Mouse (Mus musculus) limb, embryonic 15.5 days (tissue): Measurements from ENCODE around the gene Spred3. TPM values are rescaled to one million over a fixed set of nuclear protein-coding genes. Genes with fewer than 3 reads are reported as not detected.

Source experiments
- ATAC-seq: fragments of 200-750 bp; cut with Nextera tagmentation; 2 replicates; pipeline ENCODE4 v1.8.0; 2017; ENCODE audit warnings: low read depth, moderate TSS enrichment; ENCODE audit not compliant: insufficient number of reproducible peaks, low FRiP score, low TSS enrichment
- H3K27ac ChIP-seq: fragments of 300-500 bp; sonication (generic); 2 replicates; pipeline ENCODE4 v1.5.1; 2015; ENCODE audit warnings: moderate library complexity, mild to moderate bottlenecking, inconsistent platforms
- H3K27me3 ChIP-seq: fragments of 300-500 bp; sonication (generic); 2 replicates; pipeline ENCODE4 v1.6.1; 2015; ENCODE audit warnings: inconsistent platforms
- H3K36me3 ChIP-seq: fragments of 300-500 bp; sonication (generic); 2 replicates; pipeline ENCODE4 v1.6.1; 2015; ENCODE audit warnings: inconsistent platforms
- H3K4me1 ChIP-seq: fragments of 300-500 bp; sonication (generic); 2 replicates; pipeline ENCODE4 v1.6.1; 2015; ENCODE audit warnings: inconsistent platforms
- H3K4me2 ChIP-seq: fragments of 300-500 bp; sonication (generic); 2 replicates; pipeline ENCODE4 v1.6.1; 2015; ENCODE audit warnings: mild to moderate bottlenecking, inconsistent platforms
- H3K4me3 ChIP-seq: fragments of 300-500 bp; sonication (generic); 2 replicates; pipeline ENCODE4 v1.5.1; 2015; ENCODE audit warnings: mild to moderate bottlenecking, inconsistent platforms
- H3K9ac ChIP-seq: fragments of 300-500 bp; sonication (generic); 2 replicates; pipeline ENCODE4 v1.6.1; 2015; ENCODE audit warnings: inconsistent platforms
- H3K9me3 ChIP-seq: fragments of 300-500 bp; sonication (generic); 2 replicates; pipeline ENCODE4 v1.6.1; 2016; ENCODE audit warnings: inconsistent platforms
- WGBS: fragments of 180-500 bp; shearing (Covaris S2); methylation state at CpG from one replicate; pipeline ENCODE4 v1.1.7; 2015; 5-methylcytosine and 5-hydroxymethylcytosine counted together
- polyA plus RNA-seq: library from polyadenylated mRNA; unstranded; fragments of >200 nt; fragmentation: Nextera tagmentation; extraction: Ambion mirVana; gene quantifications from 2 replicates; pipeline ENCODE4 v1.2.1, GENCODE M21; 2015

Spred3 gene
- polyA plus RNA-seq, 1 experiment from 2014 or later: 3.1 TPM

- Histone ChIP-seq H3K9ac (no peak overlapping the region), H3K4me1 (peaks cover 13% of the 10 kb centered on the region), H3K4me2 (peak overlapping the region; percentile 45), H3K9me3 (no peaks in the 10 kb centered on the region), H3K27me3 (no peaks in the 10 kb centered on the region), H3K36me3 (peaks cover 20% of the 10 kb centered on the region), H3K27ac (peak overlapping the region; percentile 79; the same call in 1 of the 2 replicates), H3K4me3 (peak overlapping the region; percentile 73)
- 39% methylated on average over 5 of the region's 5 CpGs for WGBS
- ATAC-seq: no peak
These were observed 10.6 kb upstream of the Spred3 start for GRCm38 (mm10) chr7:29180854-29181236.

- WGBS: under 1% methylated on average over 62 of the region's 62 CpGs
- peak within 1 kb of the TSS; percentile 79 for H3K27ac ChIP-seq
These were observed 10.1 kb upstream of the Spred3 start, which contains the start of gene Psmd8 for GRCm38 (mm10) chr7:29180077-29180853. TSS of gene Psmd8 (minus strand) at chr7:29180701.

DNA sequence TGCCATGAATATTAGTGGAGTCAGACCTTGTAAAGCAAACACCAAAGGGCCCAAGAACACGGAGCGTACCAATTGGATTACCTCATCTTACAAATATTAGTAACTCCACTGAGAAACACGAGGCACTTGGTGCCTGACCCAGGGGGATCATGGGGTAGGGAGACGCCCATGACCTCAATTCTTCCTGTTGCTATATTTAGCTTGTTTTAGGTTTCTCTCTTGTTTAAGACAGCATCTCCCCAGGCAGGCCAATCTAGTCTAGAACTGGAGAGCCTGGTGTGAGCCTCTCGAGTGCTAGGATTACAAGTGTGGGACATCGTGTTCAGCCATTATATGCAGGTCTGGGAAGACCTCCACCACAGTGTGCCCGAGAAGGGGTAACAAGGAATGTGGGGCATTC, 9.1 kb upstream of the Spred3 start:
- H3K9ac ChIP-seq: peak overlapping the region; percentile 61; the same call in 1 of the 2 replicates
- peaks cover 6% of the 10 kb centered on the region for H3K27me3 ChIP-seq
- H3K4me3 ChIP-seq: peak overlapping the region; percentile 73
- H3K9me3 ChIP-seq: no peaks in the 10 kb centered on the region
- H3K4me1 ChIP-seq: peaks cover 13% of the 10 kb centered on the region
- peaks cover 35% of the 10 kb centered on the region for H3K36me3 ChIP-seq
- H3K4me2 ChIP-seq: peak overlapping the region; percentile 69
- H3K27ac ChIP-seq: no peak overlapping the region
- ATAC-seq: no peak
- WGBS: 34% methylated on average over 7 of the region's 7 CpGs

More at GRCm38 (mm10) chr7:29180077-29180853, 10.1 kb upstream of the Spred3 start, which contains the start of gene Psmd8:
- Histone ChIP-seq H3K4me3 (peak within 1 kb of the TSS; percentile 73), H3K9me3 (no peaks in the 10 kb centered on the region), H3K9ac (peak within 1 kb of the TSS; percentile 61), H3K4me1 (peaks cover 13% of the 10 kb centered on the region), H3K27me3 (no peaks in the 10 kb centered on the region), H3K4me2 (peak within 1 kb of the TSS; percentile 69), H3K36me3 (peaks cover 25% of the 10 kb centered on the region)
- peak; percentile 93 for ATAC-seq

- Histone ChIP-seq H3K4me2 (no peak overlapping the region), H3K4me1 (peaks cover 13% of the 10 kb centered on the region), H3K36me3 (peaks cover 47% of the 10 kb centered on the region), H3K4me3 (no peak overlapping the region), H3K9me3 (no peaks in the 10 kb centered on the region), H3K27me3 (peaks cover 17% of the 10 kb centered on the region), H3K27ac (no peak overlapping the region), H3K9ac (no peak overlapping the region)
- WGBS: 88% methylated on average over 4 of the region's 4 CpGs
- ATAC-seq: no peak
These were observed 7.9 kb upstream of the Spred3 start for GRCm38 (mm10) chr7:29178106-29178505.

- peaks cover 43% of the 10 kb centered on the region for H3K27me3 ChIP-seq
- no peak for ATAC-seq
- H3K4me3 ChIP-seq: no peak overlapping the region
- H3K27ac ChIP-seq: no peak overlapping the region
- 42% methylated on average over 32 of the region's 32 CpGs for WGBS
- H3K4me1 ChIP-seq: peaks cover 48% of the 10 kb centered on the region
- H3K9me3 ChIP-seq: no peaks in the 10 kb centered on the region
- H3K9ac ChIP-seq: no peak overlapping the region
- no peak overlapping the region for H3K4me2 ChIP-seq
- peaks cover 48% of the 10 kb centered on the region for H3K36me3 ChIP-seq
These were observed 2.3 kb upstream of the Spred3 start for GRCm38 (mm10) chr7:29172390-29173016.

DNA sequence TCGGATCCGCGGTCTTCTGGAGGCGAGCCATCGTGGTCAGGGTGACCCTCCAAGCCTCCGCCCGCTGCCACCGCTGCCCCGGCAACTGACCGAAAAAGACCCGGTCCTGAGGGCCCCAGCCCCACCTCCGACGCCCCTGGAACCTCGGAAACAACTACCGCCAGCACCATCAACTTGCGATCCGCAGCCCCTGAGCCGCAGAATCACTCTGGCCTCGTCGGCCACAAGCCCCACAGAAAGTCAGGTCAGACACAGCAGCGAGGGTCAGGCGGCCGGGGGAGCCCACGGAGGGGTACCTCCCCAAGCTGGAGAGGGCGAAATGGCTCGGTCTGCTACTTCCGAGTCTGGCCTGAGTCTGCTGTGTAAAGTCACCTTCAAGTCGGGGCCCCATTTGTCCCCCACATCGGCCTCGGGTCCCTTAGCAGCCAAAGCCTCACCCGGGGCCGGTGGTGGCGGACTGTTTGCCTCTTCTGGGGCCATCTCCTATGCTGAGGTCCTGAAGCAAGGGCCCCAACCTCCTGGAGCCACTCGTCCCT, 1.4 kb upstream of the Spred3 start:
- ATAC-seq: no peak
- H3K36me3 ChIP-seq: peaks cover 41% of the 10 kb centered on the region
- H3K27me3 ChIP-seq: peaks cover 43% of the 10 kb centered on the region
- peak overlapping the region; percentile 18 for H3K9ac ChIP-seq
- peak overlapping the region; percentile 88 for H3K4me2 ChIP-seq
- H3K4me3 ChIP-seq: peak overlapping the region; percentile 67
- no peaks in the 10 kb centered on the region for H3K9me3 ChIP-seq
- peaks cover 48% of the 10 kb centered on the region for H3K4me1 ChIP-seq
- WGBS: 9% methylated on average over 34 of the region's 34 CpGs
- H3K27ac ChIP-seq: no peak overlapping the region

- H3K36me3 ChIP-seq: peaks cover 34% of the 10 kb centered on the region
- no peaks in the 10 kb centered on the region for H3K9me3 ChIP-seq
- H3K27ac ChIP-seq: peak overlapping the region; percentile 83
- peak overlapping the region; percentile 67 for H3K4me3 ChIP-seq
- peaks cover 48% of the 10 kb centered on the region for H3K4me1 ChIP-seq
- WGBS: under 1% methylated on average over 43 of the region's 43 CpGs
- no peak for ATAC-seq
- peak overlapping the region; percentile 88 for H3K4me2 ChIP-seq
- peaks cover 43% of the 10 kb centered on the region for H3K27me3 ChIP-seq
- H3K9ac ChIP-seq: peak overlapping the region; percentile 18
These were observed 747 bp upstream of the Spred3 start for GRCm38 (mm10) chr7:29170755-29171561.

GRCm38 (mm10) chr7:29169231-29170065, 763 bp downstream of the Spred3 start:
- H3K36me3 ChIP-seq: peaks cover 24% of the 10 kb centered on the region
- peaks cover 38% of the 10 kb centered on the region for H3K27me3 ChIP-seq
- H3K9me3 ChIP-seq: no peaks in the 10 kb centered on the region
- H3K27ac ChIP-seq: peak overlapping the region; percentile 83
- H3K9ac ChIP-seq: peak overlapping the region; percentile 50
- under 1% methylated on average over 37 of the region's 39 CpGs for WGBS
- H3K4me2 ChIP-seq: peak overlapping the region; percentile 88
- peak overlapping the region; percentile 67 for H3K4me3 ChIP-seq
- H3K4me1 ChIP-seq: peaks cover 48% of the 10 kb centered on the region
- peak; percentile 85 for ATAC-seq

DNA sequence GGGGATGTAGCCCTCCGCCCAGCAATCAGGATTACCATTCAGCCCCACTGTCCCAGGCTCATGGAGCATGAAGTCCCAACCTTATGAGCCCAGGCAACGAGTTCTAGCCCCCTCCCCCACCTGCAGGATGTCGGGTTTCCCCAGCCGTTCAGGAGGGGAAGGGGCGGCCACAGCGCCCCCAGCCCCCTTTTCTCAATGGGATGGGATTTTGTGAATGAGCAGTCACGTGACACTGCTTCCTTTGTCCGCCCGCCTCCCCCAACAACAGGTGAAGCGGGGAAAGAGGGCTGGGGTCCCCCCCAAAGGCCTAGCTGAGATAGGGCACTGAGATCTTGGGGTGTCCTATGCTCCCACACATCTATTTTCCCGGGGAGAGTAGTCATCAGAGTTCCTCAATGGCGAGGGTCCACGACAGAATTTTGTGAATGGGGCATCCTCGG, 1.4 kb downstream of the Spred3 start:
- H3K4me2 ChIP-seq: peak overlapping the region; percentile 88
- ATAC-seq: no peak
- peaks cover 32% of the 10 kb centered on the region for H3K27me3 ChIP-seq
- peak overlapping the region; percentile 67 for H3K4me3 ChIP-seq
- no peak overlapping the region for H3K27ac ChIP-seq
- H3K36me3 ChIP-seq: peaks cover 17% of the 10 kb centered on the region
- WGBS: 0% methylated on average over 14 of the region's 14 CpGs
- H3K4me1 ChIP-seq: peaks cover 48% of the 10 kb centered on the region
- H3K9me3 ChIP-seq: no peaks in the 10 kb centered on the region
- peak overlapping the region; percentile 50 for H3K9ac ChIP-seq

- H3K9ac ChIP-seq: no peak overlapping the region
- H3K27ac ChIP-seq: no peak overlapping the region
- peak overlapping the region; percentile 67 for H3K4me3 ChIP-seq
- WGBS: 11% methylated on average over 10 of the region's 10 CpGs
- peaks cover 48% of the 10 kb centered on the region for H3K4me1 ChIP-seq
- H3K9me3 ChIP-seq: no peaks in the 10 kb centered on the region
- ATAC-seq: no peak
- H3K4me2 ChIP-seq: peak overlapping the region; percentile 88
- H3K27me3 ChIP-seq: peaks cover 26% of the 10 kb centered on the region
- H3K36me3 ChIP-seq: peaks cover 11% of the 10 kb centered on the region
These were observed 2.0 kb downstream of the Spred3 start for GRCm38 (mm10) chr7:29168121-29168695.
